Mouse (Mus musculus) lung, adult 2 months (tissue): ENCODE data around the gene Mthfd1.

Source experiments
- CTCF ChIP-seq: fragments of 200-500 bp; IDR thresholded peaks from 2 replicates; pipeline ENCODE4 v1.5.1; 2011; ENCODE audit warnings: mild to moderate bottlenecking, low read length, control low read depth; ENCODE audit not compliant: insufficient read depth
- POLR2A ChIP-seq: fragments of 200-500 bp; IDR thresholded peaks from 2 replicates; pipeline ENCODE4 v1.6.1; 2011; ENCODE audit warnings: low read depth, mild to moderate bottlenecking, control low read depth, low read length, borderline replicate concordance; ENCODE audit errors: extremely low read depth

DNA sequence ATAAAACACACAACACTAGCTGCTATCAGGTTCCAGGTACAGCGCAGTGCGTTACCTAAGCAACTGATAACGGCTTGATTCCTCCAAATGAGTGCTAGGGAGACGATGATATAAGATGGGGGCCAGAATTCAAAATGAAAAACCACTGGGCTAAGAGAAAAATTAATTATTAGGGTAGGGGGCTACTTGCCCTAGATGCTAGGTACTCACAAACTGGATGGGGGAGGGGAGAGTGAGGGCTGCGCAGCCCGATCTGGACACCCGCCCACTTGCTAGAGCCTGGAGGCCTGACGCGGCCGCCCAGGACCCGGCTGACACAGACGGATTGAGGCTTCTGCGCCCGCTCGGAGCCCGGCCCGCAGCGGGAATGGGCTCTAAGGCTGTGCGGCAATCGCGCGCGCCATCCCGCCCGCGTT, 113.7 kb downstream of the Mthfd1 start:
- TF ChIP-seq POLR2A (no peak), CTCF (no peak)
